Mouse (Mus musculus) brain, adult 2 months (tissue): Measurements from ENCODE around the gene Syngr2.

Source experiments
- DNase-seq: peaks from one replicate; pipeline ENCODE4 v3.0.0; 2011; ENCODE audit warnings: low read depth, low spot score

The Syngr2 gene

GRCm38 (mm10) chr11:117810401-117811046, 1.1 kb downstream of the Syngr2 start:
- DNase-seq: peak; percentile 78

GRCm38 (mm10) chr11:117813867-117814266, 4.4 kb downstream of the Syngr2 start:
- no peak for DNase-seq

- no peak for DNase-seq
Observed at GRCm38 (mm10) chr11:117814704-117815366, 5.4 kb downstream of the Syngr2 start.

DNA sequence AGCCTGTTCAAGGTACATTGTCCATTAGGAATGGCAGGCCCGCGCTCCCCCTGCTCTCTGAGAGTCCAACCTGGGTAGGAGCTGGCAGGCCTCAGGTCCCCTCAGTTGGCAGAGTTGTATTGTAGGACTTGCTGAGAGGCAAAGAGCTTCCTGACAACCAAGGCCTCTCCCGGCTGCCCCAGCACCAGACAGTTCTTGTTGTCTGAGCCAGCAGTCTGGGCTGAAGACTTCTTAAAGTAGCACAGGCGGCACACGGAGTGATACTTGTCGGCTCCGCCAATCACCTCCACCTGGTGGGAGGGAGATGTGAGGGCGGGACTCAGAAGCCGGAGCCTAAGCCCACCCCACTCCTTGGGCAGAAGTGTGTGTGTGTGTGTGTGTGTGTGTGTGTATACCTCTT, 6.4 kb downstream of the Syngr2 start:
- peak; percentile 51 for DNase-seq

- peak; percentile 48 for DNase-seq
Observed at GRCm38 (mm10) chr11:117816389-117816996, 7.0 kb downstream of the Syngr2 start.

GRCm38 (mm10) chr11:117819095-117819494, 9.6 kb downstream of the Syngr2 start:
- DNase-seq: peak; percentile 24

DNA sequence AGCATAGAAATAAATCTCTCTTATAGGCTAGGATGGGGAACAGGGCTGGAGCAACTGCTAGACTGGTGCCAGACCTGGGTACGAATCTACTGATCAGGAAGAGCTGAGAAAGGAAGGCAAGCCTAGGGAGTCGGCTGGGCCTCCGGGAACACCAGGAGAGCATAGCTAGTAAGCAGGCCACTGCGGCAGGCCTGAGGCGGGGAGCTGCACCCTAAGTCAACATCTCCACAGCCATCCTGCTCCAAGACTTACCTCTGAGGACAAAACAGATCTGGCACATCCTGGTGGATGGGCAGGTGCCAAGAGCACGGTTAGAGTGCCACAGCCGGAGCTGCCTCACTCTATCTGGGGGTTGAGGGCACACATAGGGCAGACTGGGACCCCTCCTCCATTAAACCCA, 10.7 kb downstream of the Syngr2 start:
- no peak for DNase-seq

DNA sequence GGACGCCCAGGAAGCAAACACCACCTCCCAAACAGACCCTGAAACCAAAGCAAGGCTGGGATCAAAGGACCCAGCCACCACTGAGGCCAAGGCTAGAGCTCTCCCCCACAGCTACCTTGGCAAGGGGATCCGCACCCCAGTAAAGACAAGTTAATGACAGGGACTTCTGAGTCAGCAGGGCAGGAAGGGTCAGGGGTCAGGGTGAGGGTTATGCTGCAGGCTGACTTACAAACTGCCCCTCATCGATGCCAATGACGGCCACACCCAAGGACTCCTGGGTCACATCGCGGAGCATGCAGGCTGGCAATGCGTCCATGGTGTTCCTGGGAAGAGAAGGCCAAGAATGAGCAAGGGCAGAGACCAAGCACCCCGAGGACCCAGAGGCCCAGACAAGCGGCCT, 12.4 kb downstream of the Syngr2 start:
- no peak for DNase-seq

- no peak for DNase-seq
Observed at GRCm38 (mm10) chr11:117822728-117823241, 13.3 kb downstream of the Syngr2 start.

DNA sequence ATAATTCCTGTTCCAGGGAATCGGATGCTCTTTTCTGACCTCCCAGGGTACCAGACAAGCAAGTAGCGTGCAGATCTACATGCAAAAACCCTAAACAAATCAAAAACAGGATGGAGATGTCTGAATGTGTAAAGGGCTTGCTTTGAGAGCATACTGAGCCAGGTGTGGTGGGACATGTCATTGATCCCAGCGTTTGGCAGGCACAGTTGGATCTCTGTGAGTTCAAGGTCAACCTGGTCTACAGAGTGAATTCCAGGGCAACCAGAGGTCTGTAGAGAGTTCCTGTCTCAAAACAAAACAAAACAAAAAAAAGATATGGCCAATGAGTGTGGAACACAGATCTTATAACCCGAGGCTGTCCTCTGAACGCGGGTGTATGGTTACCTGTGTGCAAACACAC, 13.9 kb downstream of the Syngr2 start:
- no peak for DNase-seq

DNA sequence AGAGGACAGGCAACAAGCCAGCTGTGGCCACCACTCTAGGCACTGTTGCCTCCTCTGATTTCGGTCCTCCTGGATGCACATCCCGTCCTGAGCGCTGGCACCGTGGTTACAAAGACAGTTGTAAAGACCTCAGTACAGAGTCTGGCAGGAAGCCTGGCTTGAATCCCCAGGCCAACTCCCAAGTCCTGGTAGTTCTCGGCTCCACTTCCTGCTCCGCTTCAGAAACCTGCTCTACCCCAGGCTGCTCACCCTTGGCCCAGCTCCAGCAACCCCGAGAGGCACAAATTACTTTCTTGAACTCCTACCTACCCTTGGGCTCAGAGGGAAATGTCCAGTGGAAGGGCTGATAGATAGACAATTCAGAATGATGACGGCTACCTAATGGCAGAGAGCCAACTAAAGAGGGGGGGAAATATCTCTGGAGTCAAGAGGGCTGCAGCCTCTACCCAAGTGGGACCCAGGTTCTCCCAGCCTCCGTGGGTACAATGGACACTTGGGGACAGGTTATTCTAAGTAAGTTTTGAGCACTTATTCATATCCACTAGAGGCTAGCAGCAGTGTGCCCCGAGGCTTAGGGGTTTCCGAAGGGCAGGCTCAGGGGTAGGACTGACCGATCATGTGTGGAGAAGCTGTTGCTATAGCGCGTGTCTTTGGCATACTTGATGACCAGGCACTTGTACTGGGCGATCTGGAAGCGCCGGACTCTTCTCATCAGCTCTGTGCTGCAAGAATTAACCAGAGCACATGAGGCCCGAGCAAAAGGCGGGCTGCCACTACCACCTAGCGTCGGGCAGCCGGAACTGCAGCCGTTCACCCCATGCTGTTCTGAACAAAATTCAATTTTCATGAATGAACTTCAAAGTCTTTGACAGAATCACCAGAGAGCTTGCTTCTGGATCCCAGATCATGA, 14.8 kb downstream of the Syngr2 start:
- DNase-seq: peak; percentile 84

GRCm38 (mm10) chr11:117825333-117826101, 16.0 kb downstream of the Syngr2 start, which contains the start of the genes Afmid and Tk1:
Gene Afmid (plus strand): TSS chr11:117825924.
Gene Tk1 (minus strand): TSS chr11:117826092.
- DNase-seq: peak; percentile 74

GRCm38 (mm10) chr11:117826164-117826563, 16.7 kb downstream of the Syngr2 start:
- peak; percentile 18 for DNase-seq

GRCm38 (mm10) chr11:117826916-117827315, 17.4 kb downstream of the Syngr2 start:
- DNase-seq: no peak

DNA sequence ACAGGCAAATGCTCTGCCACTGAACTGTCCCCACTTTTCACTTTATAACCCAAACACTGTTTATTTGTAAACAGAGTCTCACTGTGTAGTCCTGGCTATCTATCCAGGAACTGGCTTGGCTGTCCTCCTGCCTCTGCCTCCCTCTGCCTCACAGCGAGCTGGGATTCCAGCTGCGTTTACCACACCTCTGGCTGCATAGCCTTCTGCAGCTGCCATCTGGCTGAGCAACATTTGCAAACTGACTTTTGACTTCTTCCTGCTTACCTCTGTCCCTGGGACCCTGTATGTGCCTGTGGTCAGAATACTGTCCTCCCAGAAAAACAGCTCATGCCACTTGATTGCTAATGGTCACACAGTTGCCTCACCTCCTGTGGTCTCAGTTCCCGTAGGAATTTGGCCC, 17.9 kb downstream of the Syngr2 start:
- DNase-seq: no peak

- no peak for DNase-seq
Observed at GRCm38 (mm10) chr11:117828149-117828887, 18.9 kb downstream of the Syngr2 start.

DNA sequence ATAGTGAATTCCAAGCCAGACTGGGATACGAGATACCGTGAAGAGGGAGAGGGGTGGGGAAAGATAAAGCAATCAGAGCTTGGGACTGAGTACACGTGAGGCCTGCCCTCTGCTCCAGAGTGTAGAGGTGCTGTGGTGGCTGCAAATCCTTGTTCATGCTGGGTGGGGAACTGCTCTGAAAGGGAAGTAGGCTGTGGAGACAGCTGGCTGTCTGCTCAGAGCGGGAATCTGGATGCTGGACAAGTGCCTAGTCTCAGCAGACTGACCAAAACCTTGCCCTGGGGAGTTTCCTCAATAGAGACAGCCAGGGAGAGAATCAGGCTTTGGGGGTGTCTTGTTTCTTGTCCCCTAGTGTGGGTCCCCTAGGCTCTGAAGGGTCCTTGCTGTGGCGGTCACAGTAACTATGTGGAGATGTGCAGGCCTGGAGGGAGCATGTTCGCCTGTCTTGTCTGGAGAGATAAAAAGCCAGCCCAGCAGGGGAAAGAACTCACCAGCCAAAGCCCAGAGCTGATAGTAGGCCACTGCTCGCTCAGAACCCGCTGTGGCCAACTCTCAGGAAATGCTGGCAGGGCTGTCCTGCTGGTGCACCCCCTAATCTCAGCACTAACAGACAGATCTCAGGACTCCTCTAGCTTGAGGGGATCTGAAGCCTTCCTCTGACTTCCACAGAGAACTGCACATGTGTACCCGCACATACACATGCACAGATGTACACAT, 19.6 kb downstream of the Syngr2 start:
- peak; percentile 52 for DNase-seq

- no peak for DNase-seq
Observed at GRCm38 (mm10) chr11:117829671-117830215, 20.3 kb downstream of the Syngr2 start.

DNA sequence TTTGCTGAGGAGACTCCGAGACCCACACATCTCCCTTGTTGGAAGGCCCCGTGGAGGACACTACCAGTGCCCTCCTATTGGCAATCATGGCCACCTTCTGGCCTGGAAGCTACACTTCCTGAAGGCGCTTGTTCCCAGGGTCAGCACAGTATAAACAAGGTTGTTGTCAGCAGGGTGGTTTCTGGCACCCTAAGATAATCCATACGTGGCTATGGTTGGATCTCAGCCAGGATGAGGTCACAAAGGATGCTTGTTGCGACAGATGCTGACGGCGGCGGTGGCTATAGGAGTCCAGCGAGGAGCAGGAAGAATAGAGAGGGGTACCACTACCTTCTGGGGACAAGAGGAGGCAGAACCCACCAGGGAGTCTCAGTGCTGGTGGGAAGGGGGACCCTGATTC, 20.9 kb downstream of the Syngr2 start:
- DNase-seq: no peak
